Mouse (Mus musculus): ENCODE data around the gene Zfp784.

GRCm38 (mm10) chr7:5060944-5061773 is 22.9 kb upstream of the Zfp784 start:
- no peak; the same call in 1 of the 2 replicates for TF ChIP-seq POLR2A (IDR thresholded peaks at IDR 0.05; ENCODE audit: control insufficient read depth, extremely low read depth, insufficient read depth, low read length, poor library complexity)
- peak; percentile 77 for TF ChIP-seq CTCF (IDR thresholded peaks at IDR 0.05; ENCODE audit: borderline replicate concordance, control insufficient read depth, extremely low read depth, insufficient read depth, low read length, poor library complexity)

All from thymus, adult 2 months (tissue).